Mouse (Mus musculus) CD8-positive naive resting alpha-beta T cell, adult 2 months (primary cell): ENCODE measurements around the gene Gna11.

ENCODE experiments used
- DNase-seq, 2 experiments: peaks; one replicate each; pipeline ENCODE4 v3.0.0; 2022; ENCODE audit warnings: low read depth in 2 of 2, low spot score in 2 of 2

Gna11 gene

DNA sequence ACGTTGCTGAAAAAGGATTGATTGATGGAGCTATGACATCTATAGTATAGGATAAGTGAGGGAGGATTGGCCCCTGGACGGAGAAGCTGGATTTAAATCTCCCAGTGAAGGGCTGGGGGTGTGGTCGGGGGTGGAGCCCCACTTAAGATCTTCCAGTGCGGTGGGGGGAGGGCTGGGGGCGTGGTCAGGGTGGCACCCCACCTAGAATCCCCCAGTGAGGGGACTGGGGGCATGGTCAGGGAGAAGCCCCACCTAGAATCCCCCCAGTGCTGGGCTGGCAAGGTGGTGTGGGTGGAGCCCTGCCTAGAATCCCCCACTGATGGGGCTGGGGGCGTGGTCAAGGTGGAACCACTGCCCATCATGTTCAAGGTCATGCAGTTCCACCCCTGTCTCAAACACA, 37.9 kb downstream of the Gna11 start:
- DNase-seq, result no peak

DNA sequence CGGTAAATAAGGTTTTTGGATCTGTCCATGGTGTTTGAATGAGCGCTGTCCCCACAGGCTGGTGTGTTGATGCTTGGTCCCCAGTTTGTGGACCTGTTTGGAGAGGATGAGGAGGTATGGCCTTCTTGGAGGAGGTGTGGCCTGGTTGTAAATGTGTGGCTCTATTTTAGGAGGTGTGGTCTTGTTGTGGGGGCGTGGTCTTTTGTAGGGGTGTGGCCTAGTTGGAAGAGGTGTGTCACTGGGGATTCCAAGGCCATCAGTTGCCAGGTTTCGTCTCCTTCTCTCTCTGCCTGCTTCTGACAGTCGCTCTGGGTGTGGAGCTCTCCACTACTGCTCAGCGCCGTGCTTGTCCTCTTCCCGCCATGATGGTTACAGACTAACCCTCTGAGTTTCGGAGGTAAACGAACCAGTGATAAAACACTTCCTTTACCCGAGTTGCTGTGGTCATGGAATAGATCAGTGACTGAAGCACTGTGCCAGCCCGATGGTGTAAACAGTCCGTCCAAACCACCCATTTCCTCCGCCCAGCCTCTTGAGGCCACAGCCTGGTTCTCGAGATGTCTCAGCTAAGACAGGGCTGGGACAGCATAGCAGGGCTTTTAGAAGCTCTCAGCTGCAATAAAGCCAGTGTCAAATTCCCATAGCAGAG, 39.9 kb downstream of the Gna11 start:
- DNase-seq, result peak in 1 of 2 experiments; percentile 28

DNA sequence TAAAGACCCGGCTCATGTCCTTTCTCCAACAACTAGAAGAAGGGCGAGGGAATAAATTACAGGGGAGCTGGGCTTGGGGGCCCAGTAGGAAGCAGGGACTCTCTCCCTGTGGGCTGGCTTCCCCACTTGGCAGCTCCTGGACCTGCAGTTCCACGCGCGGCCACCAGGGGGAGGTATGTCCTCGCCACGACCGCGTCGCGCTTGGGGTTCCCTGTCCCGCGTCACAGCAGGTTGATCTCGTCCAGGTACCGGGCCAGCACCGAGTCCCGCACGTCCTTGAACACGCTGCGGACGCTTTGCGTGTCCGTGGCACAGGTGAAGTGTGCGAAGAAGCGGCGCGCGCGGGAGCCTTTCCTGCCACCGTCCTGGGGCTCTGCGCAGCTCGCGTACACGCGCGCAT, 42.3 kb downstream of the Gna11 start:
- DNase-seq, result peak; percentile 95 to 96

DNA sequence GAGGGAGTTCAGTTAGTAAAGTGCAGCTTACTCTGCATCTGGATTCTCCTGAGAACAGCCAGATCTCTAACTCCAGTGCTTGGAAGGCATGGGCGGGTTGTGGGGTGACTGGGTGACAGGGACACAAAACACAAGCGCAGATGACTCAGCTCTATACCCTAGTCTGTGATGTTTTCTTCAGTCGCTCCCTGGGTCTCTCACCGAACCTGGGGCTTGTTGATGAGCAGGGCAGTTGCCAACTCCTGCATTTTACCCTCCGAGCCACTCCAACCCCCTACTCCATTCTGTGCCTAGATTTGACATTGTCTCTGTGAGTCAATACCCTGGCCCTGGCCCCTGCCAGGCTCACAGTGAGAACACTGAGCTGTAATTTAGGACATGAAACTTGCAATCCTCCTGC, 43.1 kb downstream of the Gna11 start:
- DNase-seq, result no peak

DNA sequence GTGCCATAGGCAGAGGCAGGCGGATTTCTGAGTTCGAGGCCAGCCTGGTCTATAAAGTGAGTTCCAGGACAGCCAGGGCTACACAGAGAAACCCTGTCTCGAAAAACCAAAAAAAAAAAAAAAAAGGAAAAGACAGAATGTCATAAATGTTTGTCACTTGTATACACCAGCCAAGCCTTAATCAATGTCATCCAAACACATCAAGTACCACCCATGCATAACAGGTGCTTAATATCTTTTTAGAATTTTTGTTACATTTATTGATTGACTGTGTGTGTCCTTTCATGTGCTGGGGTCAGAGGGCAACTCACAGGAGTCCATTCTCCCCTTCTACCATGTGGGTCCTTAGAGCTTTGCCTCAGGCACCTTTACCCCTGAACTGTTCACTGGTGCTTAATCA, 45.0 kb downstream of the Gna11 start, which contains the start of gene S1pr4:
Gene S1pr4 (minus strand): TSS at position 101 of the 400 bp plus-strand sequence.
- DNase-seq, result no peak

DNA sequence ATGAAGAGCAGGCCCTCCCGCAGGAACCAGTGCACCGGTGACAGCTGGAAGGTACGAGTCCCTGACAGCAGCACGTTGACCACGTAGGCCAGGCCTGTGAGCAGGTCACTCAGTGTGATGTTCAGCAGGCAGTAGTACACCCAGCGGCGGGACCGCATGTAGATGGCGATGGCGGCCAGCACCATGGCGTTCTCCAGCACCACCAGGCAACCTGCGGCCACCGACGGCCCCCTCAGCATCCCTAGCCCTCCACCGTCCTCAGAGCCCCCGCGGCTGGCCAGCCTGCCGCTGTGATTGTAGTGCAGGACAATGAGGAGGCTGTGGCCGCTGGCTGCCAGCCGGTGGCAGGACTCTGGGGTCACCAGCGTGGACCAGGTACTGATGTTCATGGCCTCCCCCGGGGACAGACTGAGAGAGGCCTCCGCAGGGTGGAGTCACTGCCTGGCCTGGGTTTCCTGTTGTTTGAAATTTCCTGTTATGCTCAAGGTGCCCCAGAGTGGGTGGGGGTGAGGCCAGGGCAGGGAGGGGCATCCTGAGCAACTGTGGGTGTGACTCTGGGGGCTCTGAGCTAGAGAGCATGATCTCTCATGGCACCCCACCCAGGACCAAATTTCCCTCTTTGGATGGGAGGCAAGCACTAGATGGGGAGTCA, 45.6 kb downstream of the Gna11 start:
- DNase-seq, result peak; percentile 74 to 84

DNA sequence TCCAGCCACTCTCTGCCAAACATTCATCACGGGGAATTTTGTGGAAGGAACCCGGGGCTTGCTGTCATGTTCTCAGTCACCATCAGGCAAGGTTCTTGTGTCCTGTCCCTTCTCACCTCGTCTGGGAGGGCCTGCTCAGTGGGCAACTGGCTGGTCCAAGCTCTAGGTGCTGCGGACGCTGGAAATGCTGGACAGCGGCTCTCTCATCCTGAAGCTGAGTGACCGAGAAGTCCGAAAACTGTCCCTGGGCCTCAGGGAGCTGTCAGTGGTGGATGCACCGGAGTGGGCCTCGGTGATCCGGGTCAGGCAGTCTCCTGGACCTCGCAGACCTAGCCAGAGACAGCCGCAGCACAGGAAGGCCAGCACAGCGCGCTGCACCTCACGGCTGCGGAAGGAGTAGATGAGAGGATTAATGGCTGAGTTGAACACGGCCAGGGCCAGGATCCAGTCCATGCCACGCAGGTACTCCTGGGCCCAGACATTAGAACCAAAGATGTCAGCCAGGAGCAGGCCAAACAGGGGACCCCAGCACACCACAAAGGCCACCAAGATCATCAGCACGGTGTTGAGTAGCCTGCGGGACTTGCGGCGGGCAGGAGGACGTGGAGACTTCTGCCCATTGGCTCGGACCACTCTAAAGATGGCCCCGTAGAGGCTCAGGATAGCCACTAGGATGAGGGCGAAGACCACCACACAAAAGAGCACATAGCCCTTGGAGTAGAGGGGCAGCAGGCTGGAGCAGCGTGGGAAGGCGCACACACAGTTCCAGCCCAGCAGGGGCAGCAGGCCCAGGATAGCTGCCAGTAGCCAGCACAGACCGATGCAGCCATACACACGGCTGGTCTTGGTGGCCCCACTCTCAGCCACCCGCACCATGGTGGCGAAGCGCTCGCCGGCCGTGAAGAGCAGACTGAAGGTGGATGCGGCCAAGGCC, 46.4 kb downstream of the Gna11 start:
- no peak for DNase-seq

DNA sequence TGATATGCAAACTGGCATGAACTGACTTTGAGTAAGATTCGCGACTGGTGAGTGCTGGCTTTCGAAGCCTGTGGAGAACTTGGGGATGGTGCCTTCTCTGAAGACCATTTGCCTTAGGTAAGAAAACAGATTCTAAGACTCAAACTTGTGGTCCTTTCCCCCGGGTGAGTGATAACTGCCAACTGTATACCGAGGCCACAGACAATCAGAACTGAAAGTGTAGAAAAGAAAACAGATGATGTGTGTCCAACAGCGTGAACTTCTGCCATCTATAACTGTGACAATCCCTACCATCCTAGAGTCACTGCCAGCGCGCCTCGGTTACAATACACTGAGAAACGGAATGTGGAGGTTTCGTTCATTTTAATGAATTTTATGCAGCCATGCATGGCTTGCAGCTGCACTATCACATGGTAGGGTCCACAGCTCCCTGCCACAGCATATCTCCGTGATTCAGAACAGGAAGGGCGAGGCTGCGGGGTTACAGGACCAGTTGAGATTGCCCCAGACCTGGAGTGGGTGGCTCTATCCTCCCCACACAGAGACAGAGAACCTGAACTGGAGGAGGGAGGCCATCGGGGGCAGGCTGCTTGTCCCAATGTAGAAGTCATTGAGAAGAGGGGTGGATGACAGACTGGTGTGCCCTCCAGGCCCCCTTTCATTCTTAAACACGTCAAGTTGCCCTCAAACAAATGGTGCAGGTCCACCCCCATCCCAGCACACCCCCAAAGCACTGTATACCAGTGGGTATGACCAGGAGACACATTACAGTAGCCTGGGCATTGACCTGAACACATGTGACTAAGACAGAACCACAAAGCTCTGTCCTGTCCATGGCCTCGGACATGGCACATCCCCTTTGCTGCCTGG, 47.4 kb downstream of the Gna11 start:
- no peak for DNase-seq

DNA sequence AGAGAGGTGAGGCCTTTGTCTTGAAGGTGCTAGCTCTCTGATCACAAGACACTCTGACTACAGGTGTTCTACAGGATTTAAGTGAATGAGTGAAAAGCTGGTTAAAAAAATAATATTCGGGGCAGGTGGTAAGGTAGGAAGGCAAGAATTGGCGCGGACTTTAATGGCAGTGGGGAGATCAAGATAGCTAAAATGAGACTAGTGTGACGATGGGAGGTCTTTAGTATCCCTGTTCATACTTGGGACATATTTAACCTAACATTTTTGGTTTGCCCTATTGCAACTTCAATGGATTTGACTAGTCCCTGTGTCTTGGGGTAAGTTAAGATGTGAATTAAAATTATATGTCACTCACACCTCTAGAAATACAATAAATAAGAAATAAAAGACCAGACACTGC, 48.0 kb downstream of the Gna11 start:
- no peak for DNase-seq

DNA sequence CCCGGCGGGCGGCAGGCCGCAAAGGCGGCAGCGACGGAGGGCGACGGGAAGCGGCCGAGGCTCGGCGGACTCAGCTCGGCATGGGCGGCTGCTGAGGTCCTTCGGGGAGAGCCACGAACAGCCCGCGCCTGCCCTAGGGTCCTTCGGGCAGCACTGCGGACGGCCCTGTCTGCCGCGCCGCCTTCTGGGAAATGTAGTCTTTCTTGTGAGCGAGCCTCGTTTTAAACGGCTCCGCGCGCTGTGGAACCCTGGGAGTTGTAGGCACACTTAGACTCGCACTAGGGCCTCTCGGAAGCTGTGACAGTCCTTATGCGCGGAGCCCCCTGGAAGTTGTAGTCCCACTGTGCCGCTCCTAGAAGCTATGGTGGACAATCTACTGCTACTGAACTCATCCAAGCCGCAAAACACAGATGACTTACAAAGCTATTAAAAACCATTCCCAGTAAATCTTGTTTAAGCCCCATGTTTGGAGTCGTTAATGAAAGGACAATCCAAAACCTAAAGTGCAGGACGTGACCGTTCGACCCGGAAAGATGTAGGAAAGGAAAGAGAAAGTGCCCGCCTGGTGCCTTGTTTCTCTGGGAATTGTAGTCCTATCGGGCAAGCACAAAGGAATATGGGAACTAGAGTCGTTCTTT, 48.6 kb downstream of the Gna11 start, which contains the start of gene Ncln:
Gene Ncln (minus strand): TSS at position 129 of the 638 bp plus-strand sequence.
- peak; percentile 96 to 97 for DNase-seq

DNA sequence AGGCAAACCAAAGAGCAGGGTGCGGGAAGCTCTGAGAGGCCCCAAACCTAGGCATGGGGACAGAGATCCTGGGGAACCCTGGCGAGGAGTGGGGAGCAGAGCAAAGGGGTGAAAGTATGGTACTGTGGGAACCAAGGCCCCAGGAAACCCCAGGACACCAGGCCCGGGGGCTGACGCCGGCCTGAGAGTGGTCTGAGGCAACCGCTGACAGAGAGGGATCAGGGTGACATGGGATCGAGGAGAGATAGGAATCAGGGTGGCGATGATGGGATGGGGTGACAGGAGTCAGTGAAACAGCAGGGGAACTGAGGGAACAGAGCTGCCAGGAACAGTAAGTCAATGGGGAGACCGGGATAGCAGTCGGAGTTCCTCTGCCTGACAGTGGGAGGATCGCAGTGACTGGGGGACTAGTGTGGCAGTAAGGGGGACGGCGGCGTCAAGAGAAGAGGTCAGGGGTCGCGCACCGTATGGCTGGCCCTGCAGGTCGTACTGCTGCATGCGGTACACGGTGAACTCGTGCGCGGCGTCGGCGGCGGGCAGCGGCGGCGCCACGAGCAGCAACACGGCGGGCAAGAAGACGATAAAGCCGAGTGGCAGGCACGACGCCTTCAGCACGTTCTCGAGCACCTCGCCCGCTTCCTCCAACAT, 49.2 kb downstream of the Gna11 start:
- DNase-seq, result no peak

DNA sequence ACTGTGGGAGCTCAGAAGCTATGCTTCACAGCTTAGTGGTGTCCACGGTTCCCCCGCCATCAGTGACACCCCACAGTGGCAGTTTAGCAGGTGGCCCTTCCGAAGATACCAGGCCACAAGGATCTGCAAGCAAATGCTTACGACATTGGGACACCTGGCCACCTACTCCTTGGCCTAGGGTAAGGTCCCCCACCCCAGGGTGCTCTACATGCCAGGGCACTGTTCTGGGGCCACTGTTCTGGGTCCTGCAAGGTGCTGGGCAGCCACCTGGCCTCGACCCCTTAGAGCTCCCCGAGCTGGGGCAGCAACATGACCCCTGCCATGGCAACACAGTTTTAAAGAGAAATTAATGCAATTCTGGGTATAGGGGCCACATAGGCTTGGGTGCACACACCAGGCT, 49.8 kb downstream of the Gna11 start:
- DNase-seq, result no peak

DNA sequence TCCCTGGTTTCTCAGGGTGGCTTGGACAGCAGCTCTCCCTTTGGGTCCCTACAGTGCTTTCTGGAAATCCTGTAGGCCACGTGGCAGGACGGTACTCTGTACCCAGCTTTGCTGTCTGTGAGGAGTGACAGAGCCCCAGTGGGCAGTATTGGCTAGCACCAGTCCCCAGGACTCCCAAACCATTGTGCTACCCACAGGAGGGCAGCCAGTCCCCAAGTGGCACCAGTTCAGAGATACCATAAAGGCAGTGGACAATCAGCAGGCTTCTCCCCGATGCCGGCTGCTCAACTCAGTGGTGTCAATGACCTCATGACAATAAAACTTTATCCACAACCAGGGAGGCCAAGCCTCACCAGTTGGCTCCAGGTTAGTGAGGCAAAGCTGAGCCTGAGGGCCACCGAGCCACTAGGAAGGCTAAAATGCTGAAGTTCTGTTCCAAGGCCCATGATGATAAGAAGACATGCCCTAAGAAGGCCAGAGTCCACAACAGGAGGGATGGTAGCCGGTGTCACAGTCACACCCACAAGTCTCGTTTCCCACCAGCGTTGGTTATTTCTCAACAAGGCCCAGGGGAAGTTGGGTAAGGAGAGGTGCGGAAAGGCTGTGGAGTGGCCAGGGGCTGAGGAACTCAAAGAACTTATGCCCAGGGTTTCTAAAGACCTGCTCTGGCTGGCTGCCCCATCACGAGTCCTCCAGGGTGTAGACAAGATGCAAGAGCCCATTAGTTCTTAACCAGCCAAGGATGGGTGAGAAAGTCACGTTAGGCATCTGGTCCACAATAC, 50.5 kb downstream of the Gna11 start:
- DNase-seq, result no peak

DNA sequence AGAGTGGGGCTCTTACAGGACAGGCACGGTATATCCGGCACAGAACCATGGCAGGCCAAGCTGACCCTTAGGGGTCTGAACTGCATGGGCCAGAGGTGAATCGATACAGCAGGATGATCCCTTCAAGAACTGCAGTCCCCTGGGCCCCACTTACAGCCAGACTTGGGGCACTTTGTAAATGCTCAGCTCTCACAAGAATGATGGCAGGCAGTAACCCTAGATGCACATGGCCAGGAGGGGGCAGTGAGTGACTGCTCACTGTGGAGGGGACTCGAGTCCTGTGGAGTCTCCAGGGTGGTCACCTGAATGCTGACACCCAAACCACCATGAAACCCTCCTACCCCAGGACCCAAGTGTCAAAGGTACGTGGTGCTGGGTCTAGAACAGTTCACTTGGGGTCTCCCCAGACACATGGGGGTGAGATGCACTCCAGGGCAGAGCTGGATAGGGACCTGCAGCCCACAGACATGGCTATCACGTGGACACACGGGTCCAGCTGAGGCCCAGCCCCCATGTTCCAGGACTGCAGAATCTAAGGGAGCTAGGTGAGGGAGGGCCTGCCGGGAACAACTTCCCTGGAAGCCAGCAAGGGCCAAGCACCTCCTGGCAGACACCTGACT, 51.3 kb downstream of the Gna11 start:
- DNase-seq, result peak in 1 of 2 experiments; percentile 35

DNA sequence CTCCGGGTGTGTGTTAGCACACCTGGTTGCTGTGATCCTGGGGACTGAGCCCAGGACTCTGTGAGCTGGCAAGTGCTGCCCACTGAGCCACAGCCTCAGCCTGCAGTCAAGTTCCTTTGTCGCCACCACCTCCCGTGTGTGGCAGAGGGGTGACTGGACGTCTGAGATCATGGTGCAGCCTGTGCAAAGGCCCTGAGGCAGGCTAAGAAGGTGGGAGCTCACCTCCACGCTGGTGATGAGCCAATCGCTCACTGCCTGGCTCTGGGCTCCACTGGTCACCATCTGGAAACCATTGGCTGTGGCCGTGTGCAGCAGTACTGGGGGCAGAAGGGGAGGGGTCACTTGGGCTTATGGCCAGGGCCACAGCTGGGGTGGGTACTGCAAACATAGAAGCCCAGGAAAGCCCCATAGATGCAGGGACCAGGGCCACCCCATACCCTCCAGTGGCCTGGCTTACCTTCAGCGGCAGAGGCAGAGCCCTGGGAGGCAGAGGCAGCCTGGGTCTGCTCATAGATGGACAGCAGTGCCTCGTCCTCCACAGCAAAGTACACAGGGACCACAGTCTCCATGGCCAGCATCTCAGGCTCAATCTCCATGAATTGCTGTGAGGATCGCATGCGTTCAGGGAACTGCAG, 52.3 kb downstream of the Gna11 start:
- no peak for DNase-seq

DNA sequence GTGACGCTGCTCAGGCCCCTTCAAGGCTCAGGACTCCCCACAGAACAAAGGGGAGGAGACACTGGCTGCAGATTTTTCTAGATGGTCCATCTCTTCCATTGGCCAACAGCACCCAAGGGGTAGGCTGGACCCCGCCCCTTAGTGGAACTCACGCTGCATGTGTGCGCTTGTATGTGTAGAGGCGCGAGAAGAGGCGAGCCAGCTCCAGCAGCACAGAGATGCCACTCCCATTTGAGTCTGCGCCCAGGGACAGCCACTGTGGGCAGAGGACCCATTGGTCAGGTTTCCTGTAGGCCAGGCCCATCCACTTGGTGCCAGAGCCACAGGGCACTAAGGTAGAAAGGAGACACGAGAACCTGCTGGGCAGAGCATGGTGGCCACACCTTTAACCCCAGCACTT, 54.0 kb downstream of the Gna11 start:
- DNase-seq, result no peak

DNA sequence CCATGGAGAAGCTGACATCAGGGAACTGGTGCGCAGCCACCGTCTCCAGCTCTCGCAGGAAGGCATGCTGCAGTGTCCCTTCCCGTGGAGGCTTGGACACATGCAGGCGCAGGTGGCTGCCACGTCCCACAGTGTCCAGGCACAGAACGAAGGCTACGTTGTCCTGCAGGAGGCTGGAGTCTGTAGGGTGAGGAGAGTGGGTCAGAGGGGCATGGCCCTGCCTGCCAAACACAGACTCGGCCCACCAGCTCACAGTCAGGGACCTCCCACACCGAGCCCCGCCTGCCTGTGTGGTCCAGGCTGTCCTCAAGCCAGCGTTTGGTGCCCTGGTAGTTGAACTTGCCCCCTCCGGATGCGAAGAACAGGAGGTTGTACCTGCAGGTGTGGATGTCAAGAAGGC, 55.0 kb downstream of the Gna11 start:
- DNase-seq, result no peak

DNA sequence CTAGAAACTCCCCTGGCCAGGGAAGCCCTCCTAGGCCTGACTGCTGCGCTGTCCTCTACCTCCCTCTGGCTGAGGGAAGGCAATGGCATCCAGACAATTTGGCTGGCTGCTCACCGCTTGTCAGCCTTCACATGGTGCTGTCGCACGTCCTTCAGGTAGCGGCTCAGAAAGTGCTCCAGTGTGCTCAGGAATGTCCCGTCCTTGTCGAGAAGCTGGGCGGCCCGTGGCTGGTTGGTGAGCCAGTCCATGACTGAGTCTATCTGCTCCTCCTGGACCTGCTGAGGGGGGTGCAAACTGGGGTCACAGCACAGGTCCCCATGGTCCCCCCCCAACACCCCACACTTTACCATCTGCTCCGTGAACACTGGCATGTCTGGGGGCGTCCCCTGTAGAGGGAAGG, 56.9 kb downstream of the Gna11 start:
- no peak for DNase-seq
